In genomic region chr10:93878732-93879131, GRCm38 (mm10) we compare ENCODE assay signal across 43 mouse cellular contexts. TPM values are rescaled to one million over a fixed set of nuclear protein-coding genes. Genes with fewer than 3 reads are reported as not detected.
"Had no signal": no experiment of that assay in that cellular context is flagged by ENCODE, and none has a peak within 500 bp of the region (broad histone marks: within the 10 kb centered on the region; RNA-seq: fewer than 3 reads in every experiment).

No protein-coding gene starts in this region.

- H3K27me3 ChIP-seq: heart, embryonic 12.5 days; heart, embryonic 13.5 days; heart, embryonic 15.5 days; hindbrain, embryonic 12.5 days; hindbrain, embryonic 13.5 days; hindbrain, embryonic 15.5 days; intestine, embryonic 15.5 days; kidney, embryonic 15.5 days had no signal

- H3K27ac ChIP-seq: heart, embryonic 13.5 days; heart, embryonic 15.5 days; hindbrain, embryonic 10.5 days; hindbrain, embryonic 12.5 days; hindbrain, embryonic 13.5 days; hindbrain, embryonic 14.5 days; hindbrain, embryonic 15.5 days; hindbrain, postnatal 0 days; intestine, embryonic 15.5 days; kidney, embryonic 15.5 days; kidney, postnatal 0 days; layer of hippocampus, adult 2 months; left cerebral cortex, adult 2 months had no signal

- ATAC-seq: hindbrain, embryonic 16.5 days; hindbrain, postnatal 0 days; inflammation-experienced regulatory T-cells, adult 6 months; intestine, embryonic 15.5 days; intestine, embryonic 16.5 days; intestine, postnatal 0 days had no signal

- H3K9ac ChIP-seq: heart, embryonic 12.5 days; heart, embryonic 13.5 days; heart, embryonic 15.5 days; hindbrain, embryonic 12.5 days; hindbrain, embryonic 13.5 days; hindbrain, embryonic 14.5 days; hindbrain, embryonic 15.5 days; intestine, embryonic 15.5 days; kidney, embryonic 15.5 days had no signal

- H3K9me3 ChIP-seq: heart, embryonic 12.5 days; heart, embryonic 13.5 days; heart, embryonic 15.5 days; hindbrain, embryonic 10.5 days; hindbrain, embryonic 12.5 days; hindbrain, embryonic 13.5 days; hindbrain, embryonic 15.5 days; intestine, embryonic 15.5 days; kidney, embryonic 15.5 days had no signal

- H3K4me2 ChIP-seq: heart, embryonic 11.5 days; heart, embryonic 12.5 days; heart, embryonic 13.5 days; heart, embryonic 15.5 days; hindbrain, embryonic 12.5 days; hindbrain, embryonic 13.5 days; hindbrain, embryonic 14.5 days; hindbrain, embryonic 15.5 days; intestine, embryonic 15.5 days; kidney, embryonic 15.5 days had no signal

- H3K4me1 ChIP-seq: heart, embryonic 15.5 days; hindbrain, embryonic 10.5 days; hindbrain, embryonic 12.5 days; hindbrain, embryonic 15.5 days; intestine, embryonic 15.5 days; kidney, embryonic 15.5 days had no signal

- H3K4me3 ChIP-seq: heart, embryonic 12.5 days; heart, embryonic 13.5 days; heart, embryonic 15.5 days; hindbrain, embryonic 10.5 days; hindbrain, embryonic 12.5 days; hindbrain, embryonic 13.5 days; hindbrain, embryonic 15.5 days; intestine, embryonic 15.5 days; kidney, embryonic 15.5 days; layer of hippocampus, adult 2 months; left cerebral cortex, adult 2 months had no signal

- DNase-seq: heart, postnatal 10 days; heart, postnatal 14 days; heart, postnatal 4 days; kidney, adult 11 months; kidney, adult 18-20 months; kidney, adult 2 months; kidney, adult 8-10 months; kidney, adult 9 months; kidney, postnatal 10 days; kidney, postnatal 25 days; kidney, postnatal 36 days; kidney, postnatal 4 days; layer of hippocampus, adult 9-11 months; layer of hippocampus, postnatal 36 days had no signal

RNA-seq across cellular contexts. Expression of gene Usp44, which starts 47.4 kb away (rescaled TPM):
- total RNA-seq: heart, postnatal 10 days; heart, postnatal 25 days; layer of hippocampus, adult 18-20 months; layer of hippocampus, adult 2 months; layer of hippocampus, adult 8-10 months; layer of hippocampus, postnatal 10 days; layer of hippocampus, postnatal 14 days; layer of hippocampus, postnatal 25 days; layer of hippocampus, postnatal 36 days; left cerebral cortex, adult 18-20 months; left cerebral cortex, adult 2 months; left cerebral cortex, adult 8-10 months; left cerebral cortex, postnatal 10 days had no signal
- polyA plus RNA-seq: heart, postnatal 0 days had no signal
